Mouse (Mus musculus) gastrocnemius, postnatal 25 days (tissue): ENCODE results near the gene Stub1. TPM values are rescaled to one million over a fixed set of nuclear protein-coding genes. Genes with fewer than 3 reads are reported as not detected.

Experiments
- DNase-seq: peaks from one replicate; pipeline ENCODE4 v3.0.0; 2022
- microRNA-seq, 2 experiments: library from miRNA; unstranded; fragments of <30 nt; microRNA quantifications; one replicate each; pipeline ENCODE4 v1.2.0; 2021; ENCODE audit warnings: borderline replicate concordance in 2 of 2
- total RNA-seq, 2 experiments: library from RNA; stranded (reverse); gene quantifications; 1 replicate in 1 of 2; 2 replicates in 1 of 2; pipeline ENCODE4 v1.2.3; 2021

Stub1 gene
- total RNA-seq, 2 experiments from 2014 or later, result 76.9 to 84.4 TPM

GRCm38 (mm10) chr17:25786781-25787504 lies 46.3 kb downstream of the Stub1 start:
- no peak for DNase-seq

- no peak for DNase-seq
Measured at GRCm38 (mm10) chr17:25786280-25786679, 46.9 kb downstream of the Stub1 start, which contains the start of gene Ccdc78. TSS of gene Ccdc78 (plus strand) at chr17:25786580.

- peak; percentile 90 for DNase-seq
Measured at GRCm38 (mm10) chr17:25785281-25785745, 47.9 kb downstream of the Stub1 start, which contains the start of gene Haghl. TSS of gene Haghl (minus strand) at chr17:25785673.

- no peak for DNase-seq
Measured at GRCm38 (mm10) chr17:25783861-25784574, 49.2 kb downstream of the Stub1 start.

GRCm38 (mm10) chr17:25783086-25783485 lies 50.1 kb downstream of the Stub1 start:
- peak; percentile 36 for DNase-seq

- DNase-seq, result no peak
Measured at GRCm38 (mm10) chr17:25781339-25781738, 51.9 kb downstream of the Stub1 start.

Small RNA genes within 50 kb of the gene (microRNA-seq; reads per million reads assigned to microRNA genes)
- gene Mir3082, result 0 reads per million in 2 experiments
- gene Mir6966, result 0 to 1.3 reads per million in 2 experiments

Other genes starting within 250 kb of the Stub1 start
- not detected for gene Gng13, start 116.2 kb downstream of the Stub1 start, total RNA-seq
- gene Chtf18, start 106.0 kb downstream of the Stub1 start, total RNA-seq, result 1 to 10 TPM in 1 of 2 experiments, under 1 TPM in 1; 0.33 to 1.2 TPM
- gene Rpusd1, start 105.7 kb downstream of the Stub1 start, total RNA-seq, result 1 to 10 TPM; 2.9 to 3.9 TPM
- gene Mslnl, start 97.4 kb downstream of the Stub1 start, total RNA-seq, result not detected
- under 1 TPM; 0.43 to 0.62 TPM for gene Msln, start 79.0 kb downstream of the Stub1 start, total RNA-seq
- 10 to 100 TPM; 28.9 to 30.8 TPM for gene Narfl, start 59.6 kb downstream of the Stub1 start, total RNA-seq
- 10 to 100 TPM in 1 of 2 experiments, 1 to 10 TPM in 1; 9.0 to 10.5 TPM for gene Haghl, start 47.7 kb downstream of the Stub1 start, total RNA-seq
- gene Ccdc78, start 46.8 kb downstream of the Stub1 start, total RNA-seq, result not detected
- gene Fam173a, start 40.5 kb downstream of the Stub1 start, total RNA-seq, result 10 to 100 TPM; 35.0 to 38.5 TPM
- gene AC134908.4, start 37.7 kb downstream of the Stub1 start, total RNA-seq, result not detected
- 10 to 100 TPM; 48.4 to 72.2 TPM for gene Metrn, start 36.3 kb downstream of the Stub1 start, total RNA-seq
- gene Fbxl16, start 24.3 kb downstream of the Stub1 start, total RNA-seq, result 1 to 10 TPM; 1.5 to 1.7 TPM
- gene Wdr24, start 9.8 kb downstream of the Stub1 start, total RNA-seq, result 10 to 100 TPM in 1 of 2 experiments, 1 to 10 TPM in 1; 9.3 to 10.5 TPM
- 10 to 100 TPM; 14.3 to 18.9 TPM for gene Jmjd8, start 4.5 kb downstream of the Stub1 start, total RNA-seq
- gene Rhbdl1, start 3.9 kb upstream of the Stub1 start, total RNA-seq, result 10 to 100 TPM; 18.3 to 20.8 TPM
- gene Gm20683, start 8.4 kb upstream of the Stub1 start, total RNA-seq, result 10 to 100 TPM; 13.8 to 16.5 TPM
- 10 to 100 TPM; 54.4 to 76.1 TPM for gene Rhot2, start 11.4 kb upstream of the Stub1 start, total RNA-seq
- gene Wdr90, start 28.1 kb upstream of the Stub1 start, total RNA-seq, result 1 to 10 TPM; 1.2 to 2.1 TPM
- gene Mcrip2, start 35.4 kb upstream of the Stub1 start, total RNA-seq, result 100 to 1,000 TPM; 102 to 114 TPM
- gene Mettl26, start 41.7 kb upstream of the Stub1 start, total RNA-seq, result 10 to 100 TPM; 31.9 to 37.0 TPM
- under 1 TPM; 0.35 to 0.36 TPM for gene Wfikkn1, start 47.5 kb upstream of the Stub1 start, total RNA-seq
- gene Rab40c, start 86.3 kb upstream of the Stub1 start, total RNA-seq, result 10 to 100 TPM in 1 of 2 experiments, 1 to 10 TPM in 1; 8.7 to 11.0 TPM
- 10 to 100 TPM; 30.0 to 31.9 TPM for gene Pigq, start 111.5 kb upstream of the Stub1 start, total RNA-seq
- not detected for gene Nhlrc4, start 111.6 kb upstream of the Stub1 start, total RNA-seq
- not detected for gene A930017K11Rik, start 119.2 kb upstream of the Stub1 start, total RNA-seq
- gene Capn15, start 152.4 kb upstream of the Stub1 start, total RNA-seq, result 1 to 10 TPM; 5.6 to 6.8 TPM
- gene Rab11fip3, start 236.2 kb upstream of the Stub1 start, total RNA-seq, result 10 to 100 TPM; 54.9 to 71.5 TPM